Mouse (Mus musculus): ENCODE results near the gene Nol11.

GRCm38 (mm10) chr11:107132426-107132825 is 56.8 kb downstream of the Nol11 start:
- no peak for TF ChIP-seq POLR2A (IDR thresholded peaks at IDR 0.05; ENCODE audit: insufficient read length, low read depth)
- TF ChIP-seq MAX (IDR thresholded peaks at IDR 0.05; ENCODE audit: low read depth), result no peak
- TF ChIP-seq USF1 (IDR thresholded peaks at IDR 0.05; ENCODE audit: low read depth), result no peak
